Mouse (Mus musculus) hindbrain, embryonic 14.5 days (tissue): ENCODE data around the gene Steap2. TPM values are rescaled to one million over a fixed set of nuclear protein-coding genes. Genes with fewer than 3 reads are reported as not detected.

ENCODE experiments used
- ATAC-seq: fragments of 200-750 bp; cut with Nextera tagmentation; 2 replicates; pipeline ENCODE4 v1.8.0; 2017; ENCODE audit warnings: moderate number of reproducible peaks, mild to moderate bottlenecking, moderate TSS enrichment, moderate library complexity; ENCODE audit not compliant: low FRiP score
- DNase-seq: peaks from one replicate; pipeline ENCODE4 v3.0.0-alpha.2; 2015; ENCODE audit warnings: low spot score
- H3K27ac ChIP-seq: fragments of 300-500 bp; sonication (generic); 2 replicates; pipeline ENCODE4 v1.5.1; 2014; ENCODE audit warnings: mild to moderate bottlenecking, moderate library complexity
- H3K27me3 ChIP-seq: fragments of 300-500 bp; sonication (generic); 2 replicates; pipeline ENCODE4 v1.6.1; 2014; ENCODE audit warnings: mild to moderate bottlenecking, low read length, mixed read lengths; ENCODE audit not compliant: control insufficient read depth, insufficient read depth
- H3K36me3 ChIP-seq: fragments of 300-500 bp; sonication (generic); replicated peaks from 2 replicates; pipeline ENCODE4 v1.6.1; 2014; ENCODE audit not compliant: control insufficient read depth, insufficient read depth
- H3K4me1 ChIP-seq: fragments of 300-500 bp; sonication (generic); replicated peaks from 2 replicates; pipeline ENCODE4 v1.6.1; 2014; ENCODE audit warnings: antibody characterized with exemption, low read length, mixed read lengths; ENCODE audit not compliant: control insufficient read depth, insufficient read depth
- H3K4me2 ChIP-seq: fragments of 300-500 bp; sonication (generic); replicated peaks from 2 replicates; pipeline ENCODE4 v1.6.1; 2014; ENCODE audit warnings: mild to moderate bottlenecking, moderate library complexity
- H3K4me3 ChIP-seq: fragments of 300-500 bp; sonication (generic); replicated peaks from 2 replicates; pipeline ENCODE4 v1.5.1; 2014; ENCODE audit warnings: mild to moderate bottlenecking, low read length
- H3K9ac ChIP-seq: fragments of 300-500 bp; sonication (generic); 2 replicates; pipeline ENCODE4 v1.6.1; 2014
- H3K9me3 ChIP-seq: fragments of 300-500 bp; sonication (generic); 2 replicates; pipeline ENCODE4 v1.6.1; 2016; ENCODE audit warnings: low read length; ENCODE audit not compliant: control insufficient read depth
- WGBS: fragments of 180-500 bp; shearing (Covaris S2); extraction: QIAGEN DNeasy Blood & Tissue Kit; methylation state at CpG from one replicate; pipeline ENCODE4 v1.1.7; 2014; 5-methylcytosine and 5-hydroxymethylcytosine counted together
- polyA plus RNA-seq: library from polyadenylated mRNA; unstranded; fragments of >200 nt; fragmentation: Nextera tagmentation; extraction: Ambion mirVana; gene quantifications from 2 replicates; pipeline ENCODE4 v1.2.1, GENCODE M21; 2014

Gene Steap2
- 6.2 and 7.1 TPM in 2 replicates for polyA plus RNA-seq

- DNase-seq (peak; percentile 35), ATAC-seq (peak; percentile 90)
- peak within 1 kb of the TSS; percentile 86 for H3K4me3 ChIP-seq
- no peaks in the 10 kb centered on the region for H3K9me3 ChIP-seq
- H3K36me3 ChIP-seq = no peaks in the 10 kb centered on the region
- H3K27me3 ChIP-seq = no peaks in the 10 kb centered on the region
- WGBS = under 1% methylated on average over 61 of the region's 66 CpGs
- H3K4me2 ChIP-seq = peak within 1 kb of the TSS; percentile 96
- peak within 1 kb of the TSS; percentile 88 for H3K9ac ChIP-seq
- no peaks in the 10 kb centered on the region for H3K4me1 ChIP-seq
- H3K27ac ChIP-seq = peak within 1 kb of the TSS; percentile 41; the same call in 1 of the 2 replicates
These were observed at the start of gene Steap2 for GRCm38 (mm10) chr5:5693956-5694653. Gene Steap2, minus strand, starts transcription at chr5:5694578.

- Histone ChIP-seq H3K9ac (no peak overlapping the region), H3K36me3 (no peaks in the 10 kb centered on the region), H3K27ac (no peak overlapping the region), H3K27me3 (no peaks in the 10 kb centered on the region), H3K9me3 (no peaks in the 10 kb centered on the region), H3K4me3 (no peak overlapping the region), H3K4me2 (no peak overlapping the region), H3K4me1 (no peaks in the 10 kb centered on the region)
- WGBS = 97% methylated on average over 9 of the region's 9 CpGs
- ATAC-seq = no peak
- no peak for DNase-seq
These were observed 40.1 kb upstream of the Steap2 start for GRCm38 (mm10) chr5:5734445-5734844.

GRCm38 (mm10) chr5:5732858-5733257 is 38.5 kb upstream of the Steap2 start:
- DNase-seq = no peak
- Histone ChIP-seq H3K27me3 (no peaks in the 10 kb centered on the region), H3K9ac (no peak overlapping the region), H3K36me3 (no peaks in the 10 kb centered on the region), H3K4me2 (no peak overlapping the region), H3K4me3 (no peak overlapping the region), H3K27ac (no peak overlapping the region), H3K9me3 (no peaks in the 10 kb centered on the region), H3K4me1 (no peaks in the 10 kb centered on the region)
- 85% methylated on average over 2 of the region's 2 CpGs for WGBS
- ATAC-seq = no peak

- H3K4me1 ChIP-seq = no peaks in the 10 kb centered on the region
- H3K9ac ChIP-seq = no peak overlapping the region
- no peaks in the 10 kb centered on the region for H3K9me3 ChIP-seq
- ATAC-seq = no peak
- H3K27me3 ChIP-seq = no peaks in the 10 kb centered on the region
- no peak overlapping the region for H3K27ac ChIP-seq
- 98% methylated on average over 3 of the region's 3 CpGs for WGBS
- no peak overlapping the region for H3K4me2 ChIP-seq
- no peak for DNase-seq
- no peaks in the 10 kb centered on the region for H3K36me3 ChIP-seq
- H3K4me3 ChIP-seq = no peak overlapping the region
These were observed 37.8 kb upstream of the Steap2 start for GRCm38 (mm10) chr5:5732208-5732607.

DNA sequence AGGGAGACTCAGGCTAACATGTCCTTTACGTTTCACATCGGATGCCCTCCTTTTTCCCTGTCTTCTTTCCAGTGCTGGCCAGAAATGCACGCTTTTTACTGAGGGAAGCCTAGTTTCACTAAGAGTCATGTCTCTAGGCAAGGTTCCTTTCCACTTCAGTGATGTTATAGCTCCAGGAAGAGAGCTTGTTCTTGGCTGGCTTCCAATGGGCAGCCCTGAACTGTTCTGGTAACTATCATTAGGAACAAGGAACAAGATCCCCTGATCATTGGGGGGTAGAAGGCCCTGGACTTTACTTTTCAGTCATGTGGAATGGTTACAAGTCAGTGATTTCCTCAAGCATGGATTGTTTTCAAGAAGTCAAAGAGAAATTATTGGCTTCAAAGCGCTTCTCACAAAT is 35.5 kb upstream of the Steap2 start:
- Histone ChIP-seq H3K4me3 (no peak overlapping the region), H3K36me3 (no peaks in the 10 kb centered on the region), H3K9ac (no peak overlapping the region), H3K4me1 (no peaks in the 10 kb centered on the region), H3K27ac (no peak overlapping the region), H3K4me2 (no peak overlapping the region), H3K9me3 (no peaks in the 10 kb centered on the region), H3K27me3 (no peaks in the 10 kb centered on the region)
- 94% methylated on average over 4 of the region's 4 CpGs for WGBS
- DNase-seq (no peak), ATAC-seq (no peak)

- ATAC-seq (no peak), DNase-seq (no peak)
- 76% methylated on average over 7 of the region's 7 CpGs for WGBS
- Histone ChIP-seq H3K27ac (no peak overlapping the region), H3K4me3 (no peak overlapping the region), H3K36me3 (no peaks in the 10 kb centered on the region), H3K4me1 (no peaks in the 10 kb centered on the region), H3K4me2 (no peak overlapping the region), H3K9ac (no peak overlapping the region), H3K27me3 (no peaks in the 10 kb centered on the region), H3K9me3 (no peaks in the 10 kb centered on the region)
These were observed 27.8 kb upstream of the Steap2 start for GRCm38 (mm10) chr5:5722217-5722616.

DNA sequence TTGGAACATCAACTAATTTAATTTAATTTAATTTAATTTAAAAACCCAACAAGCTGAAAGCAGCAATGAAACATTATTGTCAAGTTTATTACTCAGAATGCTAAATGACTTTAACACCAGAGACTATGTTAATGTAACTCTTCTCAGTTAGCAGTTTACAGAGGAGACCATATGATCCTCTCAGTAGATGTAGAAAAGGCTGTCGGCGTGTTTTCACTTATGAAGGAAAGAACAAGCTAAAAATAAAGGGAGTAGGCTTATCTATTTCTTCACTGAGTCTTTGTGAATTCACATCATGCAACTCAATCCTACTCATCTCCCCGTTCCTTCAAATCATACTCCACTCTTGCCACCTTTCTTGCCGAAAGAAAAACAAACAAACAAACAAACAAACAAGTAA is 16.7 kb upstream of the Steap2 start:
- ATAC-seq = no peak
- H3K9me3 ChIP-seq = no peaks in the 10 kb centered on the region
- H3K9ac ChIP-seq = no peak overlapping the region
- no peak for DNase-seq
- H3K27ac ChIP-seq = no peak overlapping the region
- 89% methylated on average over 4 of the region's 4 CpGs for WGBS
- H3K4me2 ChIP-seq = no peak overlapping the region
- no peak overlapping the region for H3K4me3 ChIP-seq
- no peaks in the 10 kb centered on the region for H3K36me3 ChIP-seq
- no peaks in the 10 kb centered on the region for H3K4me1 ChIP-seq
- no peaks in the 10 kb centered on the region for H3K27me3 ChIP-seq

DNA sequence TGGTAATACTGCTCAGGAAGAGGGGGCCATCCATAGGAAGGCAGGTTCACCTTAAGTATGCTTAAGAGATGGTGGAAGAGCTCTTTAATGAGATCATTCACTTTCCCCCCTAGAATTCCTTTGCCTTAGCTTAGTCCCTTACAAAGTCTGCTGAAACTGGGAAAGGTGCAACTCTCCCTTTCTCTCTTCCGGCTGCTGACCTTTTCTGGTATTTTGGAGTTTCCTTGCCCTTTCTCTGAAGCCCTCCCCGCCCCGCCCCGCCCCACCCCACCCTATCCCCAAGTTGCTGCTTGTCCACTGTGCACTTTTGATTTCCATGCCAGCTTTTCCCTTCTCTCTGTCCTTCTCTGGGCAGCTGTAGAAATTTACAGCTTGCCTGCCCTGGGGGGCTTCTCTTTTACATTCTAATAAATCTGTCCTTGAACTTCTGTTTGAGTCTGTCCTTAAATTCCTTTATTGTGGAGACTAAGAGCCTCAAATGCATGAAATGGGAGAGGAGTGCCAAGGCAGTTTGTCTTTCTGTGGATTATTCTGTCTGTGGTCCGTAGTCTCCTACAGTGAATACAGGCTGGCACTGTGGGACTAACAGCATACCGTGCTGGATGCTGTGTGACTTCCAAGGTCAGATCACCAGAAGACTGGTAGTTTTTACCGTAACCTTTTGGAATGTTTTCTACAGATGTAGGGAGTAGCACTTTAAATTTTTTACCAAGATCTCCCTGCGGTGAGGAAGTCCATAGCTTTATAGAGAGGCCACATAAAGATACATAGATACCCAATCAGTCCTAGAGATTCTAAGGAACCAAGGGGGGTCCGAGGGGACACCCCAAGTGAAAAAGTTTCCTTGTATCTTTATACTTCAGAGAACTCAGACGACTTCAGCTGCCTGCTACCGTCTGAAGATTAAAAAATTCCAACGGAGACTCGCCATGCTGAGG is 13.2 kb upstream of the Steap2 start:
- ATAC-seq (no peak), DNase-seq (no peak)
- 74% methylated on average over 13 of the region's 13 CpGs for WGBS
- Histone ChIP-seq H3K27me3 (no peaks in the 10 kb centered on the region), H3K4me3 (no peak overlapping the region), H3K9ac (no peak overlapping the region), H3K9me3 (no peaks in the 10 kb centered on the region), H3K27ac (no peak overlapping the region), H3K36me3 (no peaks in the 10 kb centered on the region), H3K4me2 (no peak overlapping the region), H3K4me1 (no peaks in the 10 kb centered on the region)

DNA sequence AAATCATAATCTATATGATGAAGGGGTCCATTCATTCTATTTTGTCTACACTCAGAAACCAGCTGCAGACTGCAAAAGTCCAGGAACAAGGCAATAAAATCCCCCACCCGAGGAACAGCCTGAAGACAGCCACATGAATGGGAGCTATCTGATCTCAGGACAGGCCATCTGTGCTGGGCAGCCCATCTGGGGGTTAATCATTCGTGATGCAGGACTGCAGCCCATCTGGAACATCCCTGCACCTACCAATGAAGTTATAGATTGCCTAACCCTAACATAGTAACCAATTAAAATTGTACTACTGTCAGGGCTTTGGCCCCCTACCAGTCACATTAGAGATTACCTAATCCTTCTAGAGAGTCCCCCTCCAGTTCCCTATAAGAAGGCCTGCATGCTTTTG is 10.6 kb upstream of the Steap2 start:
- no peaks in the 10 kb centered on the region for H3K9me3 ChIP-seq
- no peaks in the 10 kb centered on the region for H3K36me3 ChIP-seq
- no peak for ATAC-seq
- 40% methylated on average over 2 of the region's 2 CpGs for WGBS
- no peaks in the 10 kb centered on the region for H3K27me3 ChIP-seq
- H3K9ac ChIP-seq = no peak overlapping the region
- H3K27ac ChIP-seq = no peak overlapping the region
- no peak for DNase-seq
- H3K4me1 ChIP-seq = no peaks in the 10 kb centered on the region
- no peak overlapping the region for H3K4me2 ChIP-seq
- no peak overlapping the region for H3K4me3 ChIP-seq
